Mouse (Mus musculus): Measurements from ENCODE around the gene Abcb1b.
"Not testable (repeated sequence)": the region's sequence is repeated elsewhere in the genome, so short reads cannot be mapped to it uniquely, and the experiment has no call there.

The Abcb1b gene

DNA sequence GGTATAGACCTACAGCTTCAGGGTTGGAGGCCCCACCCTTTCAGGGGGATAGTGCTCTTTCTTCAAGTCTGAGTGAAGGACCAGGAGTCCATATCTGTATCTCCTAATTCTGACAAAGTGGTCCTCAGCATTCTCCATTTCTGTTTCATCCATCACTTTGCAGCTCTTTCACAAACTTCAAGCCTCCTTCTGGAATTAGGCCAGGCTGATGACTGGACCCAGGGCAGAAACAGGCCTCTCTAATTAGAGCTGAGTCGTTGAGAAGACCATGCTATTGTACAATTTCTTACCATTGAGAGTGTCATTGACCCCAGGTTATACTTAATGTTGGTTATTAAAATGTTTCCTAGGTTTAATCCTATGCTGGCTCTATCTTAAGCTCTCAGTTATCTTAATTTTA is 63.9 kb downstream of the Abcb1b start:
- intact Hi-C loops (cut with DNase I) = no loop called here

DNA sequence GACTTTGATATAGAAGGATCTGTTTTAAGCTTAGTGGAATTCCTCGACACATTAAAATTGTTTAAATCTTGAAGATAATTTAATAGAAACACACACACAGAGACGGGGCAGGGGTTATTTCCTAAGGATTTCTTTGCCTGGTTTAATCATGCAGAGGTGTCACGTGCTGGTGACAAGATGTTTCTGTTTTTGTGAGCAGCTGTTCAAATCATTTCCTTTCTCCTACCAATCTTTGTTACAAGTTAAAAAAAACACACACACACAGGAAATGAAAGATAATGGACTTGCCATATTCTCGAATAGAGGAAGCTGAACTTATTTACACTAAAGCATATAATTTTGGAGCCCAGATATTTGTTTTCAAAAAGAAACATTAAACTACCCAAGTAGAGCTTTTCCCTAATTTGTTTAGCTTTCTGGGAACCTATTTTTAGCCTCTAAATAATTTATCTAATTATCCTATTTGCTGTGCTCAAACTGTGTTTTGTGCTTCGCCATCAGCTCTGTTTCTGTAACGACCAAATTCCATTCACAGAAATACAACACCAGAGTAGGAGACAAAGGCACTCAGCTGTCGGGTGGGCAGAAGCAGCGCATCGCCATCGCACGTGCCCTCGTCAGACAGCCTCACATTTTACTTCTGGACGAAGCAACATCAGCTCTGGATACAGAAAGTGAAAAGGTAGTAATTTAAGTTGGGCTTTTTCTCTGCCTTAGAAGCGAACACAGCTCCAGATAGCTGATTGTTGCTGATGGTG is 65.8 kb downstream of the Abcb1b start:
- intact Hi-C loops (cut with DNase I) = no loop called here

DNA sequence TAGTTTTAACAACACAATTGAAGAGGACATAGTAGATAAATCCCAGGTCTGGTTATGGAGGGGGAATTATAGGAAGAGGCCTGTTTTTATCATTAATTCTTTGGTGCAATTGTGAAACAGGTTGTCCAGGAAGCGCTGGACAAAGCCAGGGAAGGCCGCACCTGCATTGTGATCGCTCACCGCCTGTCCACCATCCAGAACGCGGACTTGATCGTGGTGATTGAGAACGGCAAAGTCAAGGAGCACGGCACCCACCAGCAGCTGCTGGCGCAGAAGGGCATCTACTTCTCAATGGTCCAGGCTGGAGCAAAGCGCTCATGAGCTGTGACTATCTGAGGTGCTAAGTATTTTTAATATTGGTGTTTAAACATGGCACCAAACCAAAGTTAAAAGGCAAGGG is 67.7 kb downstream of the Abcb1b start:
- intact Hi-C loops (cut with DNase I) = not testable (repeated sequence)

GRCm38 (mm10) chr5:8866366-8866765 is 68.4 kb downstream of the Abcb1b start:
- intact Hi-C loops (cut with DNase I) = no loop called here

DNA sequence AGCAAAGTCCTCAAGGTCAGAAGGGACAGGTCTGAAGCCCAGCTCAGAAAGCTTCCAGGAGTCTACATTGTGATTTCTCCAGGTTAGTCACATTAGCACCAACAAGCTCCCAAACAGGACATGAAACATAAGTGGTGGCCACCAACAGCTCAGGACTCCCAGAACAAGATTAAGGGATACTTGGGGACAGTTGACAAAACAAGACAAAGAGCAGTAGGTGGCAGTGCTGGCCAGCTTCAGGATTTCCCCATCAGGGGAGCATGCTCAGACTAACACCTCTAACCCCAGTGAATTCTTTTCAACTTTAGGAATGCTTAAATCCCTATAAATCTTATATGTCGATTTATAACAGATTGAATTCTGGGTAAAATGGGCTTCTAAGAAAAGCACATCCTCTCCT is 70.1 kb downstream of the Abcb1b start:
- intact Hi-C loops (cut with DNase I) = no loop called here

DNA sequence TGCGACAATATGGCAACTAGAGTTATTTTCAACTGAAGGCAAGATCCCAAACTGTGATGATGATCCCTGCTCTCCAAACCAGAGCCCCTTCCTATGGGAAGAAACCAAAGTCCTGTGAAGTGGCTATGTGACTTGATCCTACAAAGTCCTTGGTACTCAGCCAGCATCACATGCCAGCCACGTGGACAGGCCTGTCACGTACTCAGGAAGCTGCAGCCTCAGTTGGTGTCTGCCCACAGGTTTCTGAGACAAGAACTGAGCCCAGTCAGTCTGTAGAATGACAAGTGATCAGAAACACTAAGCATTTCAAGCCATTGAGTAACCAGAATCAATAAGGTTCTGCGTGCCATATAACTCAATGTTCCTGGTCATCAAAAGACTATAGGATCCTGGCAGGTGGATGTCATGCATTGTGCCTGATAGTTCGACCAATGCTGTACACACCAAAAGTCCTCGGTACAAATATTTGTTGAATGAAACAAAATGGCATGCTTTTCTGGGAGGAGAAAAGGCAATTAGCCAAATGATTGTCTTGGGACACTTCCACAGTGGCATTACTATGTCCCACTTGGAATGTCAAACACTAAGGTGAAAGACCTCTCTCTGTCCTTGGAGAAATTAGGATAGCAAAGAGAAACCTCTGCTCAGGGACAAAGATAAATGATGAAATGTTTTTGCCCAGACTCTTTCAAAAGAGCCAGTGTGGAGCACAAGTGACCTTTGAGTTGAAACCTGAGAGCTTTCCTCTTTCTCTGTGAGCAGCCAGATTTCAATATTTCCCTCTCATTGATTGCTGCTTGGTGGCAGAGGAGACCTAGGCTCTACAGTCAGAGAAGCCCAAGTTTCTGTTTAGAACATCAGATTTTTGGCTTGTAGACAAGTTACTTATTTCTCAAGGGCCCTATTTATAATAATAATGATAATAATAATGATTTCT is 75.3 kb downstream of the Abcb1b start:
- intact Hi-C loops (cut with DNase I) = no loop called here

DNA sequence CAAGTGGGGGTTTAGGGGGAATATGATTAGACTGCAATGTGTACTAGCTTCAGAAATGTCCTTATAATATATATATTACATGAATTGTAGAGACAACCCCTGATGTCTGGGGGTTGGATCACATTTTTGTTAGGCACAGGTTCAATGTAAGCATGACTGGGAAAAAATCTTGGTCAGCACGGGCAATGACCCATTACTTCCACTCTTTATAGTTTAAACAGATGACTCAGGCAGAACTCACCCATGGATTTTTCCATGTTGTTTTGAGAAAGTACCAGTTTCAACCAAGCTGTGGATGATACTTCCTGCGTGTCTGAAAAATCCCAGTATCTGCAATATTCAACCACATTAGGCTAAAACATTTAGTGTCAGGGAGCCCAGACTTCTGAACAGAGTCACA is 79.1 kb downstream of the Abcb1b start:
- intact Hi-C loops (cut with DNase I) = no loop called here

DNA sequence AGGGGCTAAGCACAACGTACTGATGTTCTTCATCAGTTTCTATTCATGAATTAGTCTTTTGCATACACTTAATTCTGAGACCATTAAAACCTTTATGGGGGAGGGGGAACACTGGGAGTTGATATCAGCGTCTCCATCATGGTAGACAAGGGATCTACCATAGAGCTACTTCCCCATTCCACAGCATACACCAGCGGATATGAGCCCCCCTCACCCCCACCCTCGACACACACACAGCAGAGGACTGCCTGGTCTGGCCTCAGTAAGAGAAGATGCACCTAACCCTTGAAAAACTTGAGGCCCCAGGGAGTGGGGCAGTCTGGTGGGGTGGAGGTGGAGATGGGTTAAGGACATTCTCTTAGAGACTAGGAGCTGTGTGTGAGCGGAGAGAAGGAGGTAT is 79.9 kb downstream of the Abcb1b start:
- intact Hi-C loops (cut with DNase I) = no loop called here

DNA sequence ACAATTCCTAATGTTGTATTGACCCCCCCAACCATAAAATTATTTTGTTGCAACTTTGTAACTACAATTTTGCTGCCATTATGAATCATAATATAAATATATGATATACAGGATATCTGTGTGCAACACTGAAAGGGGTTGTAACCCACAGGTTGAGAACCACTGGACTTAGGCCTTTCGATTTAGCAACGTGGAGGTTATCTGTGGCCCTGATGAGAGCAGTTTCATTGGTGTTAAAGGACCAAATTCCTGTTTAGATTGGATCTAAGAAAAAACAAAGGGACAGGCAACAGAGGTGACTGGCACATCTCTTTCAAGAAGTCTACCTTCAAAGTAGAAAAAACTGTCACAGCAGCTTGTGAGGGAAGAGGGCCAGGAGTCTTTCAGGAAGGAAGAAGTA is 87.9 kb downstream of the Abcb1b start:
- intact Hi-C loops (cut with DNase I) = no loop called here

DNA sequence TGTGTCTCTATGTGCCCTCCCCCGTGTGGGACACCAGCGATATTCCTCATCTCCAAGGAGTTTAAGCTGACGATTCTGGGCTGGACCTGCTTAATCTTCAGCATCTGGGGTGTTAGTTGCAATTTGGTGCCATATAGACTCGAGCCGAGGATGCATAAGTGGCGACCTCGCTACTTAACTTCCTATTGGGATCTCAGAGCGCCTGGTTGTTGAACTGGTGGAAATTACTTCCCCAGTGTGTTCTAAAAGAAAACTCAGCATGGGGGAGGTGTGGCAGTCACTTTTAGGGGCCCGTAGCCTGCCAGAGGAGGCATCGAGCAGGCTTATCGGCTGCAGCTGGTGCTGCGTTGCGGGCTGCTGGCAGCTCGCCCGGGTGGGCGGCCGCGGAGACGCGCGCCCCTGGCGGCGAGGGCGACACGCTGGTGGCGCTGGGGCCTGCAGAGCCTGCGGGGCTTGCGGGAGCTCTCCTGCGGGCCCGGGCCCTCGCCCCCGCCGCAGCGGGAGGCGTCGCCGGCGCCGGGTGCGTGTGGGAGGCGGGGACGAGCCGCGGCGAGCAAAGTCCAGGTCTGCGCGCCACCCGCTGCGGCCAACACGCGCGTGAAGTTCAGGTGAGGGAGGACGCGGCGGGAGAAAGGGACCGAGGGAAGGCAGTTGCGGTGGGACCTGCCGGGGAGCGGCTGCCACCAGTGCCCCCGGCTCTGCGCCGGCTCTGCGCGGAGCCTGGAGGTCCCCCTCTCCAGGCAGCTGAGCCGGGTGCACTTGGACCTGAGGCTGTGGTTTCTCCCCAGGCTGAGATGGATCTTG is 95.6 kb downstream of the Abcb1b start, which contains the start of gene Abcb4:
Abcb4 (plus strand) TSS at position 418 of the 804 bp plus-strand sequence.
- intact Hi-C loops (cut with DNase I) = no loop called here

GRCm38 (mm10) chr5:8894104-8894425 is 96.1 kb downstream of the Abcb1b start:
- intact Hi-C loops (cut with DNase I) = no loop called here

DNA sequence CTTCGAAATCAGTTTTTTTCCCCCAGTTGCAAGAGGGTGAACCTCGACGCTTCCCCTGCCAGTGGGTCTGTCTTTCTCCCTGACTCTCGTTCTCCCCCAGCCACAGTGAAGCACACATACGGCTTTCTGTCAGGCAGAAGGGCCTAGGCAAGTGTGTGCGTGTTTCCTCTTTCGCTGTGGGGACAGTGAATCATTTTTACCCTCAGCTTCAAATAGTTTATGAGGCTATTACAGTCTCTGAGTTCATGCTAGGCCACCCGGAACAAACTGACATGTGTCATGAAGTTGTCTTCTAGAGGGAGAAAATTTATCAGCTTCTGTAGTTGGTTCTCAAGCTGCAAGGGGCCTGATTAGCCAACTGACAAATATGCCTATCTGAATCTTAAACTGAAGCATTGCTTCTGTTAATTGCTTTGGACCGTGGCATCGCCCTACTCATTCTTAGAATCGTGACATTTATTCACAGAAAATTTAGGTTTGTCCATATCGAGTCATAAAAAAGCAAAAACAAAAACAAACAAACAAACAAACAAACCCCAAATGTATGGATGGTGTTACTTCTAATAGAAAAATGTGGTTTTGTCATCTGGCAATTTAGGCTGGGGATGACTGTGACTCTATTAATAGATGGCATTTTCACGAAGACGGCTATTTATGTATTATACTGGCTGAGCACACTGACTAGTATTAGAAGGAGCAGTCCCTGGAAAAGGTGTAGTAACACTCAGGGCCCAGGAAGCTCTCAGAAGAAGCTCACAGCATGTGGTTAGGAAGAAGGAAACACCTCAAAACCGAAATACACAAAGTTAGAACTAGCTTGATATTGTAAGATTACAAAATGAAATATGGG is 96.9 kb downstream of the Abcb1b start:
- intact Hi-C loops (cut with DNase I) = no loop called here

DNA sequence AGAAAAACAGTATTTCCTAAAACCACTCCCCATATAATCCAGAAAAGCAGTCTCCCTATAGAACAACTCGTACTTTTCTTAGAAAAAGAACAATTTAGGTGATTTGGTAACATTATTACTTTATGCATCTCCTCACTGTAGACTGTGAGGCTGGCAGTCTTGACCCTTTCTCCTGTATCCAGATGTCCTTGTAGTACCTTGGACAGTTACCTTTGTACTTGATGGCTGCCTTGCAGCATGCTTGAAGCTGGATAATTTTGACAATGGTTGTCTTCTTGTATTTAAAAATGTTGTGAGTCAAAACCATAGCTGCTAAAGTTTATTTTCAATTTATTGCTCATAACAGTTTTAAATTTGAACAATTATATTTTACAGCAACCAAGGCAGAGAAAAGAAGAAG is 98.3 kb downstream of the Abcb1b start:
- intact Hi-C loops (cut with DNase I) = no loop called here

- intact Hi-C loops (cut with DNase I) = no loop called here
These were observed 100.3 kb downstream of the Abcb1b start for GRCm38 (mm10) chr5:8898246-8898645.

GRCm38 (mm10) chr5:8901001-8901400 is 103.1 kb downstream of the Abcb1b start:
- intact Hi-C loops (cut with DNase I) = no loop called here

GRCm38 (mm10) chr5:8902141-8902817 is 104.3 kb downstream of the Abcb1b start:
- intact Hi-C loops (cut with DNase I) = no loop called here

DNA sequence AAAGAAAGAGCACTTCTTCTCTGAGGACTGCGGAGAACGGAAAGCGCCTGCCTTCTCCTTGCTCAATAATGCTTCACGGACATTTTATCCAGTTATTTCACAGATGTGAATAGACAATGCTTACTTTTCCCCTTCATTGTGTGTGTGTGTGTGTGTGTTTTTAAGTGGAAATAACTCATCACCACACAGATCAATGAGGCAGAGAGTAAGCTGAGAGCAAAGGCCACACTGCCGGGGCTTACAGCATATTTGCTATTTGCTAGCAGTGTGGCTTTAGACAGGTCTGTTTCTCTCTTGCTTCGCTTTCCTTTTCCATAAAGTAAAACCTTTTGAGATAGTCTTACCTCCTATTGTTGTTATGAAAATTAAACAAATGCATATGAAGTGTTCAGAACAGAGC is 106.6 kb downstream of the Abcb1b start:
- intact Hi-C loops (cut with DNase I) = no loop called here

DNA sequence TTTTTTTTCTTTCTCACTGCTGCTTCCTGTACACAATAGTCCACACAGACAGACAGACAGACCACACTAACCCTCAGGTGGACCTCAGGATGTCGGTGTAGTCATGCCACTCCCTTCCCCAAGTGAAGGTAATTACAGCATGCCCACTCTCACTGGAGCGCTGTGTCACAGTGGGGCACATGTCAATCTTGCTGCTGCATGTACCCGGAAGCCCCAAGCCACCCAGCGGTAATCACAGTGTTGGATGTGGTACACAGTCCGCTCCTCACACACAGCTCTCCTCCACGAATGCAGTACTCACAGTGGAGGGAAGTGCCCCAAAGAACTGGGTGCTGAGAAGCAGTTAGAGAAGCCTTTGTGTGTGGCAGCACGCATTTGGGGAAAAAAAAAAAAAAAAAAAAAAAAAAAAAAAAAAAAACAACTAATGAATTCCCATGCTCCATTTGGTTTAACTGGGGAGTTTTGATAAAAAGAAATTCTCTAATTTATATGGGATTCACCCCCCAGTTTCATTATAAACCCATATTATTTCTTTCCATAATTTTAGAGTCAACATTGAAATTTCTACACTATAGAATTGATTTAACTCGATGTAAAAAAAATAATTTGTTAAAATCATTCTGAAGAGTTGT is 113.7 kb downstream of the Abcb1b start:
- intact Hi-C loops (cut with DNase I) = no loop called here

Measured in adrenal gland (tissue).